Mouse (Mus musculus): ENCODE data around the gene Iqgap1.

The Iqgap1 gene

DNA sequence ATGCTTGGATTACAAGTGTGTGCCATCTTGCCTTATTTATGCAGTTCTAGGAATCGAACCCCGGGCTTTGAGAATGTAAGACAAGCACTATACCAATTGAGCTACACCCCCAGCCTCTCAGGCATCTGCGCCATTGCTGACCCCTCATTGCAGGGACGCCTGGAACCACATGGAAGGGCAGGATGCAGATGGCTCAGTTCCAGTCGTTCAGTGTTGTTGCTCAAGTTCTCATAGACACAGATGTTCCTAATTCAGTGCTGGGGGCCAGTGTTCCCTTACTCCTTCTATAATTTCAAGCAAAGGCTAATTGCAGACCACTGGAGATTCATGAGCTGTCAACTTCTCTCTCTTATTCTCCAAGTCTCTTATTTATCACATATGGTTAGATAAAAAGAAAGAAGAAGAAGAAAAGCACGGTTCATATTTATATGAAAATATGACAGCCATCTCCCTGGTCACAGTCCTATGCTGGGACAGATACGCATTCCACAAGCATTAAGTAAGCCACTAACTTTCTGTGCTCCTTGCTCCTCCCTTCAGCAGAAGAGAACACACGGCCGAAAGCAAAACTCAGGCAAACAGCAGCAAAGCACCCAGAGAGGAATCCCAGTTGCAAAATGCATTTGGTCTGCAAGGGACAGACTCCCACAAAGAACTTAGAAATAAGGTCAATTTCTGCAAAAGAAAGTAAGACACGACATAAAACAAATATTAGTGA is 159.4 kb downstream of the Iqgap1 start:
- DNase-seq (ENCODE audit: low read depth) = no peak

All from induced T-regulatory cell, adult 2 months (primary cell).